Mouse (Mus musculus): ENCODE measurements around the gene BC035044.
"Not testable (repeated sequence)": the region's sequence is repeated elsewhere in the genome, so short reads cannot be mapped to it uniquely, and the experiment has no call there.

BC035044 gene

DNA sequence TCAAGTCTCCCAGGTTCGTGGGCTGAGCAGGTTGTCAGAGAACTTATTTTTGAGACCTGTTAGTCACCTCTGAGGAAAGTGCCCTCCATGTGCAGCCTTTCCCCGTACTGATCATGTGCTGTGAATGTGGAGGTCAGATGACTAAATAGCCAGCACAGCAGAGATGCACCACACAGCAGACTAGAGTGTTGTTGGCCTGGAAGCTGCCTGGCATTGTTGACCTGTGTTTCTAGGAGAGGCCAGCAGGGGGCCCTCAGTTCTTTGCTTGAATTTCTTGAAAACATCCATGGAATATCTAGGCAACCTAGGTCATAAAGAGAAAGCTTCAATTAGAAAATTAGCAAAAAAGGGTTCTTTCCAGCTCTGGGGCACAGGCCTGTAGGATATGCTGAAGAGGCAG, 41.0 kb downstream of the BC035044 start:
- DNase-seq, result peak; percentile 72

DNA sequence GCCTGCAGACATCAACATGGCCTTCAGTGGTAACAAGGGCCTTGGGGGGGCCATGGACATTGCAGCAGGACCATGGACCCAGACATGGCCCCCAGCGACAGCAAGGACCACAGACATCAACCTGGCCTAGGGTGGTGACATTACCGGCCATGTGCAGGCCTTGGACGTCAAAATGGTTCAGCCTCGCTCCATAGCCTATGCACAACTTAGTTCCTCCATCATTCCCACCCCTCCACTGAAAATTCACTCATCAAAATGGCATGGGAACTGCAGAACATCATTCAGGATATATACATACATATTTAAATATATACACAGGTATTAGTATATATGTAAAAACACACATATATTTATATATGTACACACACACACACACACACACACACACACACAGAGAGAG, 43.5 kb downstream of the BC035044 start:
- no peak for DNase-seq

DNA sequence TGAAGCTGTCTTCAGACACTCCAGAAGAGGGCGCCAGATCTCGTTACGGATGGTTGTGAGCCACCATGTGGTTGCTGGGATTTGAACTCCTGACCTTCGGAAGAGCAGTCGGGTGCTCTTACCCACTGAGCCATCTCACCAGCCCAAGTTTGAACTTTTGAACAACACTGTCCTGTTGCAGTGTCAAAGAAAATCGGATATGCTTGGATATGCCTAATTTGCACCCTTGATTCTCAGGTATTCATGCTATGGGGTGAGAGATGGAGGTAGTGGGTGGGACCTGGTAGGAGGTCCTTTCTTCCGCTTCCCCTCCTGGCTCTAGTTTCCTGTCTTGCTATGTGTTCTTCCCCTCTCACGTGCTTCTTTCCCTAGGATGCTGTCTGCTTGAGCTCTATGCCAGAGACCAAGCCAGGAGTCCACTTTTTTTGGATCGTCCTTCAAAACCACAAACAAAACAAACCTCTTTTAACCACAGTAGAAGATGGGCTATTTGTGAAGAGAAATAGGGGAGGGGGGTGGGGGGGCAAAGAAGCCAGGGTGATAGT, 44.9 kb downstream of the BC035044 start:
- no peak for DNase-seq

DNA sequence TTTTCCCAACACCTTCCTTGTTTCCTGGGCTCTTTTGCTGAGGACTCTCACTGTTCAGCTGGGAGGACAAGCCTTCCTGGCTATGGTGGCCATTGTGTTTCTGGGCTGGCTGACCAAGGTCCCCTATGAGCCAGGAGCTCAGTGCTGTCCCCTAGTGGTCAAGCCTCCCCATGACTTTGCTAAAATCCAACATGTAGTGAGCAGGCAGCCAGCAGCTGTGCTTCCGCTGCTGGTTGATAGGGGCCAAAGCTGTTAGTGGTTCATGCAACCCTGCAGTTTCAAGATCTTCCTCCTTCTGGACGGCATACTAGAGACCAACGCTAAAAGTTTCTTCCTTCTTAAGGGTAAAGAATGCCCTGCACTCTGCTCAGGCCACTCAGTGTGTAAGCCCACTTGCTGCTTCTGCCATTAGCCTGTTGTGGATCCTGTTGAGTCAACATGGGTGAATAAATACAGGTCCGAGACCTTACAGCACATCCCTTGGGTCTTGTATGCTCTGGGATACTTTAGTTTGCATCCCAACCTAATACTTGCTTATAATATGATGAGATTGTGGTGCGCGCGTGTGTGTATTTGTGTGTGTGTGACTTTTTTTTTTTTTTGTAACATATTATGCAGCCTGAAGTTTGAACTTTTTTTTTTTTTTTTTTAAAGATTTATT, 45.5 kb downstream of the BC035044 start:
- DNase-seq, result peak; percentile 92

DNA sequence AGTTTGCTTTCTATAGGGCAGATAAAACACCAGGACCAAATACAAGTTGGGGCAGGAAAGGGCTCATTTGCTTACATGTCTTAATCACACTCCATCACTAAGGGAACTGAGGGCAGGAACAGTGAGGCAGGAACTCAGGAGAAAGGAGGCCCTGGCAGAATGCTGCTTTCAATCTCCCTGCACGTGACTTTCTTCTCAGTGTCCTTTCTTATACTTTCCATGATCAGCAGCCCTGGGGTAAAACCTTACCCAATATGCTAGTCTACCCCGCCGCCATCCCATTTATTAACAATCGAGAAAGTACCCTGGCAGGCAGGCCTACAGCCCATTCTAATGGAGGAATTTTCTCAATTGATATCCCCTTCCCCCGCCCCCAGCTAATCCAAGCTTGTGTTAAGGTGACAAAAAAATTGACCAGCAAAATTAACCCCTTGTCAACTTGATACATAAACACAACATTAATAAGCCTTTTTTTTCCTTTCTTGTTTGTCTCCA, 46.3 kb downstream of the BC035044 start:
- DNase-seq, result no peak

DNA sequence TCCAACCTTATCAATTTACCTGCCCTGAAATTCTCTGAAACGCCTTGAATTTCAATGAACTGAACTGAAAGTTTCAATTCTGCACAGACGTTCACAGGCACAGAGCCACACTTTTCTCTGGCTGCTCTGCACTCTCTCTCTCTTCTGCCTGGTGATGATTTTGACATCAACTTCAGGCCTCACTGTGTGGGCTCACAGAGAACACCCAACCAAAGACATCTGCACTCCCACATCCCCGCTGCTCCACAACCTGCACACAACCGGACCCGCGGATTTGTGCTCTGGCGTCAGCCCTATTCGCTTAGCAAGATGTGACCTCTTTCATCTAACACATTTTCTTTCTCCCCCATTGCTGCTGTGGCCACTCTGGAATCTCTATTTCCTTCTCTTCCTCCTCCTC, 46.8 kb downstream of the BC035044 start:
- peak; percentile 38 for DNase-seq

DNA sequence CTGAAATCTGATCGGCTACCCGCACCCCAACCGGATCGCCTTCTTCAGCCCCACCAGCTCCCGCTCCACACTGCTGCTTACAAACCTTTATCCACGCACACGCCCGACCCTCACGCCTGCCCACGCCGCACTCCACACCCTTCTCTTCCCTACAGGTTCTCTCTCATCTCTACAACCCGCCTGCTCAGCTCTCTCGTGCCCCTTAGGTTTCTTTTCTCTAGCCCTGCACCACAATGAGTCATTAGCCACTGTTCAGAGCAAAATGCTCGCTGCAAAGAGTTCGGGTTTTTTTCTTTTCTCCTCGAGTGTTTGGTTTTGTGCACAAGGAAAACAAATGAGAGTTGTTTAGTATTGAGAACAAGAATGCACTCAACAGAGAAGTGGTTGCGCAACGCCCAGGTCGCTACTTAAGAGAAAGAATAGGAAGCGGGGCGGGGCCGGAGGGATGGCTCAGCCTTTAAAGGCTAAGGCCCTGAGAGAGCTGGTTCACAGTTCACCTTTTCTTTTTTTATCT, 47.4 kb downstream of the BC035044 start:
- DNase-seq, result peak; percentile 82

DNA sequence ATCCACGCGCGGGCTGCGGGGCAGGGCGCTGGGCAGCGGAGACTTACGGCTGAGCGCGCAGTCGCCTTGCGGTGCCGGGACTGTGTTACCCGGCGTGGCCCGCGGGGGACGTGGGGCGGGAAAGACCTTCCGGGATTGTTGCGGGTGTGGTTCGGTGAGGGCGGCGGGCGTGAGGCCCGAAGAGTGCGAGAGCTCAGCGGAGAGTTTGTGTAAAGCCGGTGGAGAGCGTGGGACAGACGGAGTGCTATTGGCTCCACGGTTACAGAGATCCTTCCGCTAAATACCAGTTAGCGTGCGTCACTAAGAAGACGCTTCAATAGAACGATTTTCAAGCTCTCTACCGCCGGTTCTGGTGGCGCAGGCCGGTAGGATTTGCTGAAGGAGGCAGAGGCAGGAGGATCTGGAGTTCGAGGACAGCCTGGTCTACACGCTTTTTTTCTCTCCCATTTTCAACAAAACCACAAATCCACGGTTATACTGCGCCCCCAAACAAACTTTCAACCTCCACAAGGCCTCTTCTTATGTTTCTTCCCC, 47.9 kb downstream of the BC035044 start:
- DNase-seq, result peak; percentile 90

DNA sequence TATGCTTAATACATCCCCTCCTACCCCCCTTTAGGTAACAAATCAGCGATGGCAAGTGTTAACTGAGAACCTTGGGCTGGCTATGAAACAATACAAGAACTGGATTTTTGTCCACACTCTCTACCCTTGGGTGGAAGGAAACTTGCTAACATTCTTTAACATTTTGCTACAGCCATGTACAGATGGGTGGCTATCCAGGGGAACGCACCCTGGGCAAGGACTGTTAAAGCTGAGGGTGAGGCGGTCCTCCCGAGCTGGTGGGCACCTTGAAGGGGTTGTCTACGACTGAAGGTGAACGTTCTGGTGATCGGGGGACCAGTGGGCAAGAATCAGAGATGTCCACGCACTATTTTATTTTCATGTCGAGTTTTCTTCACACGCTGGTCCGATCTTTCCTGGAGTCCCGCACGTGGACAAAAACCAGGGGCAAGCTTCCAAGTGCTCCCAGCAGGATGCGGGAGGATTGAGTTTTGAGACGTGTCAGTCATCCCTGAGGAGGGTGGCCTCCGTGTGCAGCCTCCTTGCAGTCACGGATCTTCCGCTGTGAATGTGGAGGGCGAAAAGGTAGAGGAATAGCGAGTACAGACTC, 48.5 kb downstream of the BC035044 start:
- DNase-seq, result no peak

DNA sequence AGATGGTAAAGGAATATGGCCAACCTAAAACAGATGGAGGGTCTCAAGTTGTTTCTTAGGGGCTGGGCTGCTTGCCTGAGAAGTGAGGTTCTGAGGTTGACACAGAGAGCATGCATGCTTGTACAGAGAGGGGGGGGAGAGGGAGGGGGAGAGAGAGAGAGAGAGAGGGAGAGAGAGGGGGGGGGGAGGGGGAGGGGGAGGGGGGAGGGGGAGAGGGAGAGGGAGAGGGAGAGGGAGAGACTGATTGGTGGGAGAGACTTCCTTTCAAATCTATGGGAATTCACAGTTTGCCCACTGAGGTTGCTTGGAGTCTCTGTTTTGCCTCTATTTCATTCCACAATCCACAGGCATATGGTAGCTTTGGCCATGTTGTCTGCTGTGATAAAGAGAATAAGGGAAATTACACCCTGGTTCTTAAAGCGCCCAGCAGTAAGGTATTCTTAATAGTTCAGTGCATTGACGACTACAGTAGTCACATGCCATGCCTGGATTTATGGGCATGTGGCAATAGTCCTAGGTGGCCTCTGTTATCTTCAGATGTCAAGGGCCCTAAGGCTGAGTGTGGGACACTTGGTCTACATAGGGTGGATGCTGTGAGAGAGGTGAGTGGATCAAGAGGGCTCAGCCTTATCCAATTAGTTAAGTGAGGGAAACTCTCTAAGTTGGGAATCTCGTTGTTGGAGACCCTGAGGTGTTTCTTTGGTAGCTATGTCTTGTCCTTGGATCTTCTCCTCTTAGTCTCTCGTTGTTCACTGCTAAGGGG, 49.4 kb downstream of the BC035044 start:
- DNase-seq, result no peak

DNA sequence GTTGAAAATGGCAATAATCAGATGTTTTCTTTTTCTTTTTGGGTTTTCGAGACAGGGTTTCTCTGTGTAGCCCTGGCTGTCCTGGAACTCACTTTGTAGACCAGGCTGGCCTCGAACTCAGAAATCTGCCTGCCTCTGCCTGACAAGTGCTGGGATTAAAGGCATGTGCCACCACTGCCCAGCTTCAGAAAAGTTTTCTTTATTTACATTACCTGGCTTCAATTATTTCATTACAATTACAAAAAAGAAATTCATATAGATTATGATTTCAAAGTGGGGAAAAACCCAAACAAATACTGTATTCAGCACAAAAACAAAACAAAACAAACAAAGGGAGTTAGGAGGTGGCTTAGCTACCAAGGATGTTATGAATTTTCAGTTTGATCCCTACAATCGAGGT, 50.3 kb downstream of the BC035044 start:
- not testable (repeated sequence) for DNase-seq

DNA sequence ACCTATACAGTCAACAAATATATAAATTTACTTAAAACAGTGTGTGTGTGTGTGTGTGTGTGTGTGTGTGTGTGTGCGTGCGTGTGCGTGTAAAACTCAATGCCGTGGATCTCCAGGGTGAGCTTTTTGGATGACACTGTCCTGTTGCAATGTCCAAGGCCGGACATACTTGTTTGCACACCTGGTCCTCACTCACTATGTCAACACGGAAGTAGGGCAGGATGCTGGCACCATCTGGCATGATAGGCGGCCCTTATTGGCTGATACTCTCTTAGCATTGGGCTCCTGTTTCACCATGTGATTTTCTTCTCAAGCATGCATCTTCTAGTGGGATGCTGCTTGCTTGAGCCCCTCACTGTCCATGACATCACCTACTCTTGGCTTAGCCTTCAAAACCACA, 51.0 kb downstream of the BC035044 start:
- no peak for DNase-seq

DNA sequence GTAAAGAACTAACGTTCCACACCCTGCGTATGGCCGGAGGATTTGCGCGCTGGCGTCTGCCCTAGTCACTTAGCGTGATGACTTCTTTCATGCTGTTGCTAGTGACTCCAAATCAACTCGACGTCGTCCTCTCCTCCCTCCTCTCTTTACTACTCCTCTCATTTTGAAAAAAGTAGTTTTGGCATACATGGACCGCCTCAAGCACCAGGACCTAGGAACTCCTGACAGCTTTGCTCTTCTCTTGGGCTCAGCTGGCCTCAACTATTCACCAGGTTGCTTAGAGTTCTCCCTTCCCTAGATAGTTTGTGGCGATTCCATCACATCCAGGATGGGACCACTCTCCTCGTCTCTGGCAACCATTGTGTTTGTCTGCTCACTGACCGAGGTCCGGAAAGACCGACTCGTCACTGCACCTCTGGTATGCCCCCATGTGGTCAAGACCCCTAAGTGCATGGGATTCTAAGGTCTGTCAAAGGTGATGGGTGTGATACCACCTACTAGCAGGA, 51.6 kb downstream of the BC035044 start:
- DNase-seq, result peak; percentile 91

DNA sequence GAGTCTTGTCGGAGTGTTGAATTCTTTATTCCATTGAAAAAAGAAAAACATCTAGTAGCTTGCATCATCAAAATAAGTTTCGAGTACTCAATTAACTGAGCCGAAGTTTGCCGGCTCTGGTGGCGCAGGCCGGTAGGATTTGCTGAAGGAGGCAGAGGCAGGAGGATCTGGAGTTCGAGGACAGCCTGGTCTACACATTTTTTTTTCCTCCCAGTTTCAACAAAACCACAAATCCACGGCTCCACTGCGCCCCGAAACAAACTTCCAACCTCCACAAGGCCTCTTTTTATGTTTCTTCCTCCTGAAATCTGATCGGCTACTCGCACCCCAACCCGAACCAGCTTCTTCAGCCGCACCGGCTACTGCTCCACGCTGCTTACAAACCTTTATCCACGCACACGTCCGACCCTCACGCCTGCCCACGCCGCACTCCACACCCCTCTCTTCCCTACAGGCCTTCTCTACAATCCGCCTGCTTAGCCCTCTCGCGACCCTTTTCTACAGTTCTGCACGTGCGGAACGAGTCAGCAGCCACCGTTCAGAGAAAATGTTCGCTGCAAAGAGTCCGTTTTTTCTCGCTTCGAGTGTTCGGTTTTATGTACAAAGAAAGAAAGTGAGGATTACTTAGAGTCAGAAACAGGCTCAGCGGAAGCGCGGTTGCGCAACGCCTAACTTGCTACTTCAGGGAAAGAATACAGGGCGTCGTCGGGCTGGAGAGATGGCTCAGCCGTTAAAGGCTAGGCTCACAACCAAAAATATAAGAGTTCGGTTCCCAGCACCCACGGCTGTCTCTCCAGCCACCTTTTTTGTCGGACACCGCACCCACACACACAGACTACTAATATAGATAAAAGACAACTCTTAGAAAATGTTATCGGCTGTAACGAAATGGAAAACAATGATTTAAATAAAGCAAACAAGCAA, 52.3 kb downstream of the BC035044 start:
- peak; percentile 90 for DNase-seq

DNA sequence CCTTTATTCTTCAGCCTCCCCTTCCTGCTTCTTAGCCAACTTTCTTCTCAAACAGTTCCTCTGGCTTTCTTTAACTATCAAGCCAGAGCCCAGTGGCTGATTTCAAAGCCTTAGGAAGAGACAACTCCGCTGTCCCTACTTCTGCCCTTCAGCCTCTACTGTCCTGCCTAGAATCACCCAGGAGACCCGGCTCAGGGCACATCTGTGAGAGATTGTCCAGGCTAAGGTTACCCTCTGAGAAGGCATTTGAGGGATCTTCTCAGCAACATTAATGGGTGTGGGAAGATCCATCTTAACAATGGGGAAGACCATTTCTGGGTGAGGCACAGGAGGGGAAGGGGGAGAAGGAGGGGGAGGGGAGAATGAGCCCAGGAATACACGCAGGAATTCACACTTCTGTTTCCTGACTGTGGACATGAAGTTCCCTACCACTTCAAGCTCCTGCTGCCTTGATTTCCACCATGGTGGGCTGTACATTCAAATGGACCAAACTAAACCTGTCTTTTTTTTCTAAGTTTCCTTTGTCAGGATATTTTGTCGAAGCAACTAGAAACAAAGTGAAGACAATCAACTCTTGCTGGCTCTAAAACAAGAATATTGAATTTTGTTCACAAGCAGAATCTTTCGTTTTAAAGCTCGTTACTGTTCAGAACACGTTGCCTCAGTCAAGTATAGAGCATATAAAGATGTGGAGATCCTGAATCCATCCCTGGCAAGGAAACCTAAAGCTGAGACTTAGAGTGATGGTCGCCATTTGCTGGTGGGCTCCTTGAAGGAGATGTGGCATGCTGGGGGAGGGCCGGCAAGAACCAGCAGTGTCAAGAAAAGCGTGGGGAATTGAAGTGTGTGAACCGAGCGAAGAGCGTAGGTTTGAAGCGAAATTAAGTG, 53.2 kb downstream of the BC035044 start:
- peak; percentile 34 for DNase-seq

DNA sequence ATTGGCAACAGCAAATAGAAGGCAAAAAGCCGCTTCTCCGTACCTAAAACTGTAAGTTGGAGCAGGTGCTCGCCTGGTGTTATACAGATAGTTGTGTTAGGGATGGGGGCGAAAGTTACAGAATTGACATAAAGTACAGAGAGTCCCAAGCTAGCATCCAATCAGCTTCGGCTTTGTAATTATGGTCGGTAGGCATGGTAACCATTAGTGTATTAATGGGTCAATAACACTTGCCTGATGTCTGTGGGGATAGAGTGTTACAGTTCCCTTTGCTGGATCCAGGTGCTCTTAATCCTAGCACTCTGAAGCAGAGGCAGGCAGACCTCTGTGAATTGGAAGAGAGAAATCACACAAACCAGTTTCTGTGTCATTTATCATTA, 54.0 kb downstream of the BC035044 start:
- DNase-seq, result no peak

DNA sequence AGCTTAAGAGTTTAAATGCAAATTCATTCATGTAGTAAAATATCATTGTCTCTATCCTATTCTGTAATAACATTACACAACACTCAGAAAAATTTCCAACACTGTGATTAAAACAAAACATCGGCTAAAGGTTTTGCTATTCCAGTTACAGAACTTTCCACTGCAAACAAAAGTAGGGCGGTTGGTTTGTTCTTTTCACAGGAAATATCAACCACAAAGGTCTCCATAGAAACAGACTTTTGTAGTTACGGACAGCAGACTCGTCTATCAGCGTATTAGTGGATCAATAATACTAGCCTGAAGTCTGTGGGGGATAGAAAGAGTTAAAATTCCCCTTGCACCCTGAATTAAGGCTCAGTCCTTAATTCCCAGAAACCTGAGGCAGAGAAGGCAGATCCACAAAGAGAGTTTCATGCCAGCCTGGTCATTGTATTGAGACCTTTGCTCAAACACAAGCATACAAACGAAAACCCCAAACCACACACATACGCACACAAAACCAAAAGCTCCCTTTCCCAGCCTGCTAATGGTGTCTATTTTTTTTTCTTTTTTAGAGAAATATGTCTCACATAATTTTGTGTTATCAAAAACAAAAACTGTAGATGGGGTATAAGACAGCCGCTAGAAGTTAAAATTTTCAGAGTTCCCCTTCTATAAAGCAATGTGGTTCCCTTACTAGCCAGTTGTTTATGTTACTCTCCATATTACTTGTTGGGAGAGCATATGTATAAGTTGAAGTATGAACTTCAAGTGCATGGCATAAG, 54.6 kb downstream of the BC035044 start:
- no peak for DNase-seq

DNA sequence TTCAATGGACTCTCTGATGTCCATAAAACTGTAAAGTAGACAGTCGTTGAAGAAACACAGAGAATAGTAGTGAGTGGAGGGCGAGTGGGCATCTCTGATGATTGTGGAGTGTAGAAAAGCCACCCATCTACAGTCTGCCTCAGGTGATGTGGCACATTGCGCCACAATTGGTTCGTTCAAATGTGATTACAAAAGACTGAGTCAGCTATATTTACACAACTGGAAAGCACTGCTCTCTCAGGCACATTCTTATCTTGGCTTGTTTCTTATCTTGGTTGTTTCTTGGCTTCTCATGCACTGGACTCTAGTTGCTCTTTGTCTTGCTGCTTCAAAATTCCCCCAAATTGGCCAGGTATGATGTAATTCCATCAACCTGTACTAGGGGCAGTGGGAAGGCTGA, 55.4 kb downstream of the BC035044 start:
- DNase-seq, result no peak

DNA sequence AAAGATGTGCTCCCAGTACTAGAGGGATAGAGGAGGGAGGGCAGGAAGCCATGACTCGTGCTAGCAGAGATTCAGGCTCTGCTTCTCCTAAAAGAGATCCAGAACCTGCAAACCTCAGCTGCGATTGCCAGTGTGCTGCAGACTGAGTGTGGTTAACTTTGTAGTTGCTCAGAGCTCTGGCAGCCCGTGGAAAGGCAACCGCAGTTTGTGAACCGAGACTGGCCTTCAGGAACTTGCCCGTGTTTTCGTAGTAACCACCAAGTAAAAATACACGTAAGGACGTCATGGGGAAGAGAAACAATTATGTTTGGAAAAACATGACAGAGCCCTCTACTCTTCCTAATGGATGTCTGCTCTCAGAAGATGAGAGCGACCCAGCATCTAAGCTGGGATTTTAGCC, 57.9 kb downstream of the BC035044 start:
- DNase-seq, result no peak

DNA sequence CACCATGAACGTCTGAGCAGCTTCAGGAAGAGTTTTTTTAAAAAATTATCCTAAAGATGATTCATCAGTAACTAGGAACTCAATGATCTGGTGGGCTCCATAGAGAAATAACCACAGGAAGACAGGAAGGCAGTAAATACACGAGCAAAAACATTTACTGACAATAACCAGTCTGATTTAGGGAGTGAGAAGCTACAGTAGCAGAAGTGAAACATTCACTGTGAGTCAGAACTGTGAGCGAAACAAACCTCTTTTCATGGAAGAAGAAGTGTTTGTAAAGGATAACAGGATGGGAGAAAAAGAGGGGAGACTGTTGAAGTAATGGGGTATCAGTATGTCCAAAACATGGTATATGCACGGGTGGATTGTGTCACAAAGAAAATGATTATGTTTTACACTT, 61.1 kb downstream of the BC035044 start:
- no peak for DNase-seq
